9 mouse cellular contexts compared by ENCODE assay signal in genomic region chr15:82804708-82805639, GRCm38 (mm10). TPM values are rescaled to one million over a fixed set of nuclear protein-coding genes. Genes with fewer than 3 reads are reported as not detected.
DNase-seq lines count a peak whose midpoint lies in the region; ATAC-seq and TF ChIP-seq lines count a peak whose summit lies in the region.
"Had no signal": no experiment of that assay in that cellular context is flagged by ENCODE, and none has a peak within 500 bp of the region (broad histone marks: within the 10 kb centered on the region; RNA-seq: fewer than 3 reads in every experiment).

No protein-coding gene starts in this region.

- H3K4me2 ChIP-seq in lung, embryonic 14.5 days: no peak overlapping the region

- no peaks in the 10 kb centered on the region for H3K27me3 ChIP-seq in lung, embryonic 14.5 days (ENCODE audit: insufficient read depth, low read length)

- H3K4me3 ChIP-seq in lung, embryonic 14.5 days (ENCODE audit: low read depth, low read length): no peak overlapping the region

- H3K36me3 ChIP-seq in lung, embryonic 14.5 days (ENCODE audit: insufficient read depth): 0 out of 2 replicates have a peak, but pooled peaks cover 8% of the 10 kb centered on the region

- no peaks in the 10 kb centered on the region for H3K9me3 ChIP-seq in lung, embryonic 14.5 days (ENCODE audit: low read depth, low read length)

- DNase-seq in T-cell, adult 2 months (ENCODE audit: low spot score): peak; percentile 66
- peak; percentile 82 to 86 for DNase-seq in cerebellum, postnatal 36 days
- peak; percentile 84 for DNase-seq in gastrocnemius, postnatal 10 days
- peak; percentile 55 for DNase-seq in large intestine, adult 2 months (ENCODE audit: low read depth, low spot score)
- DNase-seq in lung, embryonic 14.5 days: peak; percentile 90
- DNase-seq in right cerebral cortex, postnatal 36 days (ENCODE audit: low spot score in 2 of 2): peak; percentile 56 to 62
- DNase-seq in urinary bladder, postnatal 4 days (ENCODE audit: low spot score in 2 of 2): peak; percentile 56 to 87

- TF ChIP-seq CTCF in lung, embryonic 14.5 days (IDR thresholded peaks at IDR 0.05; ENCODE audit: low read depth): peak; percentile 90

- H3K27ac ChIP-seq in lung, embryonic 14.5 days (ENCODE audit: low read depth): no peak overlapping the region

- H3K4me1 ChIP-seq in lung, embryonic 14.5 days (ENCODE audit: insufficient read depth): no peaks in the 10 kb centered on the region

- WGBS in large intestine, adult 2 months: 75% methylated on average over 5 of the region's 5 CpGs
- 76% methylated on average over 5 of the region's 5 CpGs for WGBS in lung, embryonic 14.5 days

- no peak overlapping the region for H3K9ac ChIP-seq in lung, embryonic 14.5 days

- peak; percentile 45 for ATAC-seq in CD4-positive, CD25-positive, alpha-beta regulatory T cell, adult 4 months
- ATAC-seq in lung, embryonic 14.5 days (ENCODE audit: insufficient read depth): no peak

RNA-seq across cellular contexts. Expression of gene Cyp2d26, which starts 10.9 kb away (rescaled TPM):
- polyA plus RNA-seq in CD4-positive, CD25-positive, alpha-beta regulatory T cell, adult 4 months (2017; shearing (Covaris generic)): under 1 TPM in 1 of 2 experiments, not detected in 1; 0.34 TPM
- total RNA-seq in gastrocnemius, postnatal 10 days (2021): under 1 TPM in 1 of 2 experiments, not detected in 1; 0.43 TPM
- polyA plus RNA-seq in large intestine, adult 2 months (2012; rRNA removed): 29.9 and 182 TPM in 2 replicates
- not detected in 2 replicates for polyA plus RNA-seq in lung, embryonic 14.5 days (2014; fragmentation: Nextera tagmentation; extraction: Ambion mirVana)

RNA-seq across cellular contexts. Expression of gene Cyp2d40, which starts 41.0 kb away (rescaled TPM):
- polyA plus RNA-seq in CD4-positive, CD25-positive, alpha-beta regulatory T cell, adult 4 months (2017; shearing (Covaris generic)): not detected
- total RNA-seq in gastrocnemius, postnatal 10 days (2021): not detected
- 0.09 TPM in 1 of 2 replicates, not detected in the other for polyA plus RNA-seq in large intestine, adult 2 months (2012; rRNA removed)
- polyA plus RNA-seq in lung, embryonic 14.5 days (2014; fragmentation: Nextera tagmentation; extraction: Ambion mirVana): not detected in 2 replicates
- polyA plus RNA-seq: lung, embryonic 16.5 days had no signal

Comparison
In these comparisons a context has a peak if more than half of its experiments do, and no peak if none do; other contexts are left out.
1. RNA of gene Cyp2d26, which starts 10.9 kb away (polyA plus RNA-seq): 29.9 to 182 TPM in large intestine, adult 2 months; 0.34 TPM in CD4-positive, CD25-positive, alpha-beta regulatory T cell, adult 4 months and not detected in lung, embryonic 14.5 days; every median in the first group is over 10 times any median in the second.
2. Peak in every context shown above with its lines, with median percentiles within 50 percentile points of each other: DNase-seq.